Mouse (Mus musculus) layer of hippocampus, postnatal 10 days (tissue): ENCODE results near the gene Borcs5. TPM values are rescaled to one million over a fixed set of nuclear protein-coding genes. Genes with fewer than 3 reads are reported as not detected.

ENCODE experiments used
- DNase-seq, 2 experiments: peaks; one replicate each; pipeline ENCODE4 v3.0.0; 2021; ENCODE audit warnings: low spot score in 2 of 2
- total RNA-seq, 2 experiments: library from RNA; stranded (reverse); gene quantifications; 2 replicates each; pipeline ENCODE4 v1.2.3; 2021

The Borcs5 gene
- total RNA-seq, 2 experiments from 2014 or later = 25.7 to 26.7 TPM

GRCm38 (mm10) chr6:134753858-134754257 is 114.5 kb downstream of the Borcs5 start:
- DNase-seq = no peak

GRCm38 (mm10) chr6:134756058-134756457 is 116.7 kb downstream of the Borcs5 start:
- DNase-seq = no peak

Other genes with a start within 250 kb of the Borcs5 start
- gene Bcl2l14, start 243.2 kb upstream of the Borcs5 start, total RNA-seq = not detected
- gene Lrp6, start 72.5 kb upstream of the Borcs5 start, total RNA-seq = 10 to 100 TPM; 52.8 to 58.7 TPM
- gene Mansc1, start 7.0 kb upstream of the Borcs5 start, total RNA-seq = 1 to 10 TPM; 3.5 to 3.9 TPM
- gene Dusp16, start 153.1 kb downstream of the Borcs5 start, total RNA-seq = 1 to 10 TPM; 7.3 to 7.6 TPM
- 10 to 100 TPM; 11.6 to 12.4 TPM for gene Crebl2, start 190.6 kb downstream of the Borcs5 start, total RNA-seq